Comparison of ENCODE assay signal across 7 mouse cellular contexts in the genomic region with DNA sequence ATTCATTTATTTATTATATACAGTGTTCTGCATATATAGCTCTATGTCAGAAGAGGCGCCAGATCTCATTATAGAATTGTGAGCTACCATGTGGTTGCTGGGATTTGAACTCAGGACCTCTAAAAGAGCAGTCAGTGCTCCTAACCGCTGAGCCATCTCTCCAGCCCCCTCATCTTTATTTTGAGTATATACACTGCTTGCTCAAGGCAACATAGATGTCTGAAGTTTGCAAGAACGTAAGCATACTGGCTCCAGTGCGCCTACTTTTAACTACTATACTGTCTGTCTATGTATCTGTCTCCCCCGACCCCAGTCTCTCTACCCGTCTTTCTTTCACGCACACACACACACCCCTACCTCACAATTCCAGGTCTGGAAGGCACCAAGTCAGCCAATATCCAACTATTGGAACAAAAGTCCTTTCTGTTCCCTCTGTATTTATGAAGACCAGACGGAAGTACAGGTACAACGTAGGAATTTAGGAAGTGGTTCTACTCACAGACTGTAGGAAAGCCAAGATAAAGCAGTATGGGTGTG. TPM values are rescaled to one million over a fixed set of nuclear protein-coding genes. Genes with fewer than 3 reads are reported as not detected.
DNase-seq lines count a peak whose midpoint lies in the region; ATAC-seq and TF ChIP-seq lines count a peak whose summit lies in the region.

No protein-coding gene starts in this region.

- no peak for DNase-seq in lung, postnatal 36 days
- no peak for DNase-seq in limb, embryonic 14.5 days (ENCODE audit: low spot score)
- DNase-seq in ovary, adult 18-20 months (ENCODE audit: low spot score), result no peak
- DNase-seq in embryo, embryonic 9.5 days (ENCODE audit: extremely low spot score), result no peak

- H3K4me2 ChIP-seq in lung, embryonic 16.5 days (ENCODE audit: low read depth, low read length), result peak overlapping the region; percentile 62
- H3K4me2 ChIP-seq in forebrain, embryonic 15.5 days (replicated peaks), result peak overlapping the region; percentile 90
- peak overlapping the region; percentile 74 for H3K4me2 ChIP-seq in limb, embryonic 14.5 days (replicated peaks; ENCODE audit: low read depth, low read length, severe bottlenecking)
- H3K4me2 ChIP-seq in stomach, embryonic 15.5 days, result peak overlapping the region; percentile 66

- H3K27me3 ChIP-seq in lung, embryonic 16.5 days (ENCODE audit: control insufficient read depth, insufficient read depth, low read depth, low read length), result no peaks in the 10 kb centered on the region
- no peaks in the 10 kb centered on the region for H3K27me3 ChIP-seq in forebrain, embryonic 15.5 days
- H3K27me3 ChIP-seq in limb, embryonic 14.5 days (ENCODE audit: control insufficient read depth, insufficient read depth, low read length), result no peaks in the 10 kb centered on the region
- H3K27me3 ChIP-seq in stomach, embryonic 15.5 days (replicated peaks), result no peaks in the 10 kb centered on the region

- peak overlapping the region; percentile 99 for H3K4me3 ChIP-seq in lung, embryonic 16.5 days (ENCODE audit: low read length)
- H3K4me3 ChIP-seq in forebrain, embryonic 15.5 days, result peak overlapping the region; percentile 97
- peak overlapping the region; percentile 67 for H3K4me3 ChIP-seq in limb, embryonic 14.5 days (replicated peaks; ENCODE audit: low read length)
- H3K4me3 ChIP-seq in stomach, embryonic 15.5 days (replicated peaks), result peak overlapping the region; percentile 84

- ATAC-seq in lung, embryonic 16.5 days (ENCODE audit: low read depth), result no peak
- ATAC-seq in forebrain, embryonic 15.5 days (replicated peaks), result no peak
- ATAC-seq in limb, embryonic 14.5 days (ENCODE audit: low FRiP score, low read depth), result no peak
- no peak for ATAC-seq in stomach, embryonic 15.5 days (ENCODE audit: insufficient read depth, low FRiP score, low read depth)

- peaks cover 15% of the 10 kb centered on the region for H3K36me3 ChIP-seq in lung, embryonic 16.5 days (ENCODE audit: control insufficient read depth, insufficient read depth, low read length)
- H3K36me3 ChIP-seq in forebrain, embryonic 15.5 days, result peaks cover 22% of the 10 kb centered on the region
- peaks cover 22% of the 10 kb centered on the region for H3K36me3 ChIP-seq in limb, embryonic 14.5 days (ENCODE audit: control insufficient read depth, insufficient read depth, low read length)
- peaks cover 14% of the 10 kb centered on the region for H3K36me3 ChIP-seq in stomach, embryonic 15.5 days

- no peak overlapping the region for H3K27ac ChIP-seq in lung, embryonic 16.5 days (ENCODE audit: low read length)
- no peak overlapping the region for H3K27ac ChIP-seq in forebrain, embryonic 15.5 days (replicated peaks)
- no peak overlapping the region for H3K27ac ChIP-seq in limb, embryonic 14.5 days (replicated peaks; ENCODE audit: low read depth, low read length)
- H3K27ac ChIP-seq in stomach, embryonic 15.5 days, result no peak overlapping the region

- H3K9ac ChIP-seq in lung, embryonic 16.5 days (ENCODE audit: low read length), result no peak overlapping the region
- peak overlapping the region; percentile 77 for H3K9ac ChIP-seq in forebrain, embryonic 15.5 days (replicated peaks)
- no peak overlapping the region for H3K9ac ChIP-seq in limb, embryonic 14.5 days (ENCODE audit: low read depth, low read length, severe bottlenecking)
- H3K9ac ChIP-seq in stomach, embryonic 15.5 days, result no peak overlapping the region

- 56% methylated on average over 9 of the region's 9 CpGs for WGBS in lung, embryonic 16.5 days
- WGBS in forebrain, embryonic 15.5 days, result 63% methylated on average over 9 of the region's 9 CpGs
- 58% methylated on average over 9 of the region's 9 CpGs for WGBS in limb, embryonic 14.5 days
- WGBS in stomach, embryonic 15.5 days, result 56% methylated on average over 9 of the region's 9 CpGs

- no peaks in the 10 kb centered on the region for H3K9me3 ChIP-seq in lung, embryonic 16.5 days (ENCODE audit: control insufficient read depth, low read length)
- no peaks in the 10 kb centered on the region for H3K9me3 ChIP-seq in forebrain, embryonic 15.5 days
- H3K9me3 ChIP-seq in limb, embryonic 14.5 days (ENCODE audit: control insufficient read depth, low read length), result no peaks in the 10 kb centered on the region
- H3K9me3 ChIP-seq in stomach, embryonic 15.5 days, result no peaks in the 10 kb centered on the region

- peaks cover 7% of the 10 kb centered on the region for H3K4me1 ChIP-seq in lung, embryonic 16.5 days (replicated peaks; ENCODE audit: control insufficient read depth, insufficient read depth, low read length)
- peaks cover 14% of the 10 kb centered on the region for H3K4me1 ChIP-seq in forebrain, embryonic 15.5 days
- H3K4me1 ChIP-seq in limb, embryonic 14.5 days (ENCODE audit: control insufficient read depth, insufficient read depth, low read length), result peaks cover 8% of the 10 kb centered on the region
- H3K4me1 ChIP-seq in stomach, embryonic 15.5 days, result no peaks in the 10 kb centered on the region

- TF ChIP-seq POLR2A in limb, embryonic 14.5 days (IDR thresholded peaks at IDR 0.05; ENCODE audit: borderline replicate concordance, extremely low read depth, insufficient read depth, insufficient read length), result no peak

RNA-seq across cellular contexts. Expression of a gene that starts 0.6 kb away (rescaled TPM):
- 21.0 and 22.0 TPM in 2 replicates for polyA plus RNA-seq in lung, embryonic 16.5 days (2015; fragmentation: Nextera tagmentation; extraction: Ambion mirVana)
- polyA plus RNA-seq in forebrain, embryonic 15.5 days (2015; fragmentation: Nextera tagmentation; extraction: Ambion mirVana), result 22.8 and 23.3 TPM in 2 replicates
- polyA plus RNA-seq in limb, embryonic 14.5 days (2012; rRNA removed), result 18.1 and 20.4 TPM in 2 replicates
- polyA plus RNA-seq in limb, embryonic 14.5 days (2014; fragmentation: Nextera tagmentation; extraction: Ambion mirVana), result 27.7 and 27.8 TPM in 2 replicates
- polyA plus RNA-seq in stomach, embryonic 15.5 days (2015; fragmentation: Nextera tagmentation; extraction: Ambion mirVana), result 19.3 and 22.5 TPM in 2 replicates

RNA-seq across cellular contexts. Expression of a gene that starts 0.7 kb away (rescaled TPM):
- polyA plus RNA-seq in lung, embryonic 16.5 days (2015; fragmentation: Nextera tagmentation; extraction: Ambion mirVana), result 8.7 and 9.6 TPM in 2 replicates
- polyA plus RNA-seq in forebrain, embryonic 15.5 days (2015; fragmentation: Nextera tagmentation; extraction: Ambion mirVana), result 3.6 and 5.8 TPM in 2 replicates
- 2.2 and 2.3 TPM in 2 replicates for polyA plus RNA-seq in limb, embryonic 14.5 days (2012; rRNA removed)
- 2.5 and 3.2 TPM in 2 replicates for polyA plus RNA-seq in limb, embryonic 14.5 days (2014; fragmentation: Nextera tagmentation; extraction: Ambion mirVana)
- 2.4 and 3.7 TPM in 2 replicates for polyA plus RNA-seq in stomach, embryonic 15.5 days (2015; fragmentation: Nextera tagmentation; extraction: Ambion mirVana)

RNA-seq across cellular contexts. Expression of a gene that starts 14.2 kb away (rescaled TPM):
- polyA plus RNA-seq in lung, embryonic 16.5 days (2015; fragmentation: Nextera tagmentation; extraction: Ambion mirVana), result 193 and 194 TPM in 2 replicates
- 328 and 352 TPM in 2 replicates for polyA plus RNA-seq in forebrain, embryonic 15.5 days (2015; fragmentation: Nextera tagmentation; extraction: Ambion mirVana)
- 145 and 238 TPM in 2 replicates for polyA plus RNA-seq in limb, embryonic 14.5 days (2012; rRNA removed)
- polyA plus RNA-seq in limb, embryonic 14.5 days (2014; fragmentation: Nextera tagmentation; extraction: Ambion mirVana), result 239 and 244 TPM in 2 replicates
- polyA plus RNA-seq in stomach, embryonic 15.5 days (2015; fragmentation: Nextera tagmentation; extraction: Ambion mirVana), result 243 and 275 TPM in 2 replicates

RNA-seq across cellular contexts. Expression of a gene that starts 14.2 kb away (rescaled TPM):
- polyA plus RNA-seq in lung, embryonic 16.5 days (2015; fragmentation: Nextera tagmentation; extraction: Ambion mirVana), result 298 and 304 TPM in 2 replicates
- polyA plus RNA-seq in forebrain, embryonic 15.5 days (2015; fragmentation: Nextera tagmentation; extraction: Ambion mirVana), result 197 and 209 TPM in 2 replicates
- 170 and 197 TPM in 2 replicates for polyA plus RNA-seq in limb, embryonic 14.5 days (2012; rRNA removed)
- 258 and 266 TPM in 2 replicates for polyA plus RNA-seq in limb, embryonic 14.5 days (2014; fragmentation: Nextera tagmentation; extraction: Ambion mirVana)
- 362 and 375 TPM in 2 replicates for polyA plus RNA-seq in stomach, embryonic 15.5 days (2015; fragmentation: Nextera tagmentation; extraction: Ambion mirVana)

RNA-seq across cellular contexts. Expression of a gene that starts 41.7 kb away (rescaled TPM):
- 40.5 and 43.6 TPM in 2 replicates for polyA plus RNA-seq in lung, embryonic 16.5 days (2015; fragmentation: Nextera tagmentation; extraction: Ambion mirVana)
- 41.4 and 43.9 TPM in 2 replicates for polyA plus RNA-seq in forebrain, embryonic 15.5 days (2015; fragmentation: Nextera tagmentation; extraction: Ambion mirVana)
- 24.3 and 30.4 TPM in 2 replicates for polyA plus RNA-seq in limb, embryonic 14.5 days (2012; rRNA removed)
- 49.5 and 57.3 TPM in 2 replicates for polyA plus RNA-seq in limb, embryonic 14.5 days (2014; fragmentation: Nextera tagmentation; extraction: Ambion mirVana)
- 42.9 and 49.3 TPM in 2 replicates for polyA plus RNA-seq in stomach, embryonic 15.5 days (2015; fragmentation: Nextera tagmentation; extraction: Ambion mirVana)
